Mouse (Mus musculus): Measurements from ENCODE around the gene Ddit4l.
"Not testable (repeated sequence)": the region's sequence is repeated elsewhere in the genome, so short reads cannot be mapped to it uniquely, and the experiment has no call there.

Gene Ddit4l

DNA sequence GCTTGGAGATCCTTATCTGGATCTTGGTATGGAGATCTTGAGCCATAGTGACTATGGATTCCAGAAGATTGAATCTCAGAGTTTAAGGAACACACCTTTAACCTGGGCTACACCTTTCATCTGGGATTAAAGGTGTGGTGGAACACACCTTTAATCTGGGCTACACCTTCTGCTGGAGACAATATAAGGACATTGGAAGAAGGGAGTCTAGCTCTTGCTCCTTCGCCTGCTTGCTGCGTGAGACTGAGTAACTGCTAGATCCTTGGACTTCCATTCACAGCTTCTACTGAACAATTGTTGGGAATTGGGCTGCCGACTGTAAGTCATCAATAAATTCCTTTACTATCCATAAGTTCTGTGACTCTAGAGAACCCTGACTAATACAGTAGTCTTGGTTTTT is at the start of gene Ddit4l:
TSS of gene Ddit4l (plus strand) at position 301 of the 400 bp plus-strand sequence.
- not testable (repeated sequence) for H3K36me3 ChIP-seq (ENCODE audit: control insufficient read depth, insufficient read depth, low read length, poor library complexity, severe bottlenecking); DNase-seq (ENCODE audit: low read depth, low spot score); H3K27me3 ChIP-seq (ENCODE audit: control insufficient read depth, insufficient read depth, low read length, poor library complexity, severe bottlenecking)

DNA sequence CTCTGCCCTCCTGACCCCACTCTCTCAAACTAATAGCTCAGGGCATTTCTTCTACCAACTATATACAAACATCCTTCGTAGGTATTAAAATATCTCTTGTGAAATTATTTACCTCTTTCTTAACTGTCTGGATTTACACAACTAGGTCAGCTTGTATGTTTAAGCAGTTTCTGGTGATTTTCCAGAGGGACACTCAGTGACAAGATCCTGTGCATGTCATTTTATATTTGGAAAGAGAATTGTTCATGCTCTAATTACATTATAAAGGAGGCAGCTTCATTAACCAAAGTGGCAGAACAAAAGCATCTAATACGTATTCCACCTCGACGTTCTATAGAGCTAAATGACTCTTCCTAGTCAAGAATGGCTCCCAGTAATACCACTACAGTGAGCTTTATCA is 45.3 kb upstream of the Ddit4l start:
- Histone ChIP-seq H3K36me3 (ENCODE audit: control insufficient read depth, insufficient read depth, low read length, poor library complexity, severe bottlenecking) (no peaks in the 10 kb centered on the region), H3K27me3 (ENCODE audit: control insufficient read depth, insufficient read depth, low read length, poor library complexity, severe bottlenecking) (no peaks in the 10 kb centered on the region)
- DNase-seq (ENCODE audit: low read depth, low spot score) = no peak

DNA sequence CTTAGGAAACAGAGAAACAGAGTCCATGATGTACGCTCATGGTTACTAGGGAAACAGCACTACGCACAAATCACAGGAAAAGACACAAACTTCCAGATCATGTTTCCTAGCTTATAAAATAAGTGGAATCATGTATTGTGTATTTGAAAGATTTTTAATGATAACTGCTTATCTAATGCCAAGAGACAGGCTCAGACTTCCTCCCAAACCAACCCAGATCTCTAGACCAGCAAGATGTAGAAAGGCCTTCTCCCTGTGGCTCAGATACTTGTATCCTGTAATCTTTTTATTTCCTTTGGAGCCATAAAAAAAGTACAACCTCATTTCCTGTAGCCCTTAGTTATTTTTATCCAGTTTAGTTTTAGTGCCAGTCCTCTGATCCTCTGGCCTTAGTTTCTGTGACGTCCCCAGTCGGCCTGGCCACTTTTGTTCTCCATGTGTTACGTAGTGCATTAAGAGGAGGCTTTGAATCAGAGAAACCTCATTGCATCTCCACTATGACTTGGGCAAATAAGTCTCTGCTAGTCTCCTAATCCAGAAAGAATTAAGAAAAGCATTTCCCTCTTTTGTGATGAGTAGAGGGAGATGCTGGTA is 34.9 kb upstream of the Ddit4l start:
- DNase-seq (ENCODE audit: low read depth, low spot score) = no peak
- no peaks in the 10 kb centered on the region for H3K36me3 ChIP-seq (ENCODE audit: control insufficient read depth, insufficient read depth, low read length, poor library complexity, severe bottlenecking)
- no peaks in the 10 kb centered on the region for H3K27me3 ChIP-seq (ENCODE audit: control insufficient read depth, insufficient read depth, low read length, poor library complexity, severe bottlenecking)

DNA sequence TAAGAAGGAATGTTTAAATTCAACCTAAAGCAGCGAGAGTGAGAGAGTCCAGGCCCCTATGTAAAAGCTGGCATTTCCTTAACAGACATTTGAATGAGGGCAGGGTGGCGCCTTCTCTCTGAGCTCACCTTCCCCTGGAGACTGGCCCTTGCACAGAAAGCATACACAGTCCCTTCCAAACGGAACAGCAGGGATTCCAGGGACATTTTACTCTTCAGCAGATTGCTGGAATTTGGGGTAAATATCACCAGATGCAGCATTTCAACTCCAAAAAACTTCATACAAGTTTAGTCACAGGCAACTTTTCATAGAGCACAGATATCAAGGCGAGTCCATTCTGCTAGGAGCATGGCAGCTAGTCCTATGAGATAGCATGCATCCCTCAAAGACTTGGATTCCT is 31.6 kb upstream of the Ddit4l start:
- DNase-seq (ENCODE audit: low read depth, low spot score) = no peak
- Histone ChIP-seq H3K36me3 (ENCODE audit: control insufficient read depth, insufficient read depth, low read length, poor library complexity, severe bottlenecking) (no peaks in the 10 kb centered on the region), H3K27me3 (ENCODE audit: control insufficient read depth, insufficient read depth, low read length, poor library complexity, severe bottlenecking) (no peaks in the 10 kb centered on the region)

DNA sequence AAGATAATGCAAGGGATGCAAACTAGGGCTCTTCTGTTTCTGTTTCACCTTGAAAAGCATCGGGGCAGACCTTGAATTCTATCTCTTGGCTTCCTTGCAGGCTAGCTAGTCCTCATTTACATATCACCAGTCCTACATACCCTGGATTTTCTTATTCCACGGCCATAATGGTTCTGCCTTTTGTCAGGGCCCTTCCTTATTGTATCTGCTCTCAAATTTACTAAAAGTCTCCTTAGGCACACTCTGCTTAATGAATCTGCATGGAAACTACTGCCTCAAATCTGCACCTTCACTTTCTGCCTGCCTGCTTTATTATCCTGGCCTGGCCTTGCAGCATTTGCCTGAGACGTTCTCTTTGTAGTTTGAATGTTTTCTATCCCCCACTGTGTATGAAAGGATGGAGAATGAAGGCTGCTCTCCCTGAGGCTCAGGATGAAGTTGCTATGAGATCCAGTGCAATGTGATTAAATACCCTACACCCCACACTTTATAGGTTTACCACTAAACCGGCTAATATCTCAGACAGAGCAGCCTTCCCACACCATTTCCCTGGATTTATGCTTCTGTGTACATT is 27.0 kb upstream of the Ddit4l start:
- no peak for DNase-seq (ENCODE audit: low read depth, low spot score)
- no peaks in the 10 kb centered on the region for H3K36me3 ChIP-seq (ENCODE audit: control insufficient read depth, insufficient read depth, low read length, poor library complexity, severe bottlenecking)
- H3K27me3 ChIP-seq (ENCODE audit: control insufficient read depth, insufficient read depth, low read length, poor library complexity, severe bottlenecking) = no peaks in the 10 kb centered on the region; the same call in 1 of the 2 replicates

DNA sequence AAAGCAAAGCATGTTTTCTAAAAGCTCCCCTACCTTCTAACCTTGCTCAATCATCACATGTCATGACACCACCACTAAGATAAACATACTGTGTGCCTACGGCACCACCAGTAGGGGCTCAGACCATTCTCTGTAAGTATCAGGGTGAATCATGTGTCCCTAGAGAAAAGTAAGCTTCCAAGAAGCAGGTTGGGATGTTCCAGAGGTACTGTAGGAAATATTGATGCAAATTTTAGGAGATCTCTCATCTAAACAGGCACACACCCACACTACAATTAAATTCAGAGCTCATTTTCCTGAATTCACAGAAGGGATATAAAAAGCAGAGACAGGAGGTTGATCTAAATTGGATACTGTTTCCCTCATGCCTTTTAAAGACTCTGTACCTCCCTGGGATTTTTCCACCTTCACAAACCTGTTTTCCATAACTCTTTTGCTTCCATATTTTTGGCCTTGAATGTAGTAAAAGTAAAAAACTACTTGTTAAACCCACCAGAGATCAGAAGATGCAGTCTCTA is 12.4 kb upstream of the Ddit4l start:
- no peak for DNase-seq (ENCODE audit: low read depth, low spot score)
- H3K27me3 ChIP-seq (ENCODE audit: control insufficient read depth, insufficient read depth, low read length, poor library complexity, severe bottlenecking) = no peaks in the 10 kb centered on the region
- H3K36me3 ChIP-seq (ENCODE audit: control insufficient read depth, insufficient read depth, low read length, poor library complexity, severe bottlenecking) = no peaks in the 10 kb centered on the region

DNA sequence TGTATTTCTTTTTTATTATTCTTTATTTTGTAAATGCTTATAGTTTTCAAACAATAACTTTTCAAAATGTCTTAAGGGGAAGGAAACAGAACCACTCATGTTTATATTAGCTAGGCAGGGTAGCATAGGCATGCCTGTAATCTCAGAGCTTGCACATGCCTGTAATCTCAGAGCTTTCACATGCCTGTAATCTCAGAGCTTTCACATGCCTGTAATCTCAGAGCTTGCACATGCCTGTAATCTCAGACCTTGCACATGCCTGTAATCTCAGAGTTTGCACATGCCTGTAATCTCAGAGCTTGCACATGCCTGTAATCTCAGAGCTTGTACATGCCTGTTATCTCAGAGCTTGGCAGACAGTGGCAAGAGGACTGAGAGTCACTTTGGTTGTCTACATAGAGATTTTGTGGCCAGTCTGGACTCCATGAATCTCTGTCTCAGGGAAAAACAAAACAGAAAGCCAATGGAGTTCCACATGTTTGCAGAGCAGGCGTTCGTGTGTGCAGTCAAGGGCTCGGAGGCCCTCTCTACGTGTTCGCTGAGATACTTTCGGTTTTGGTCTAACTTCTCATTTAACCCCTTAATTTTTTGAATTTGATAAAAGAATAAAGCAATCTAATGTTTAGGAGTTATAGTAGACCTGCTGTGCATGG is 10.8 kb upstream of the Ddit4l start:
- DNase-seq (ENCODE audit: low read depth, low spot score) = peak; percentile 31
- H3K27me3 ChIP-seq (ENCODE audit: control insufficient read depth, insufficient read depth, low read length, poor library complexity, severe bottlenecking) = no peaks in the 10 kb centered on the region

DNA sequence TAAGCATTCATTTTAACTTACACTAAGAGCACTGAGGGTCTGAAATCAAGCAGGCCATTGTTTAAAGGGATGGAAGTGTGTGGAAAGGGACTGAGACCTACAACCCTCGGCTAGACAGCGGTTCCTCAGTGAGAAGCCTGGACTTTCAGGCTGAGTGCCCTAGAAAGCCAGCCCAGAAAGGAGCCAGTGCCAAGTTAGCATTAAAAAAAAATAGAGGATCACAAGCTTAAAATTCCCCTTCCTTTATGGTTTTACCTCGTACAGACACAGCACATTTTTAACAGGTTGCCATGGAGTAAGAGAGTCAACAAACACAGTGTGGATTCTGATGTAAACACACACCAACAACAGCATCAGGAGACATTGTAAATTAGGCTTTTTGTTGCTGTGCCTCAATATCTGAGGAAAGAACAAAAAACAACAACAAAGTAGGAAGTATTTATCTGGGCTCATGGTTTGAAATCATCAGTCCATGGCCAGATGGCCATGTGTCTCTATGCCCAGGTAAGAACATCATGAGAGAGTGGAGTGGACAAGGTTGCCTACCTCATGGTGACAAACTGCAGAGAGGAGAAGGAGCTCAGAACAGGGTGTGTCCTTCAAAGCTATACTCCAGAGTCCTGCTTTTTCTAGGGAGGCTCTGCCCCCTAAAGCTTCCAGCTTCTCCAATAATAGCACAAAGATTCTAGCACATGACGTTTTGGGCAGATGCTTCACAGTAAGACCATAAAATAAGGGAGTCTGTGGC is 10.1 kb upstream of the Ddit4l start:
- Histone ChIP-seq H3K36me3 (ENCODE audit: control insufficient read depth, insufficient read depth, low read length, poor library complexity, severe bottlenecking) (no peaks in the 10 kb centered on the region), H3K27me3 (ENCODE audit: control insufficient read depth, insufficient read depth, low read length, poor library complexity, severe bottlenecking) (no peaks in the 10 kb centered on the region)
- DNase-seq (ENCODE audit: low read depth, low spot score) = peak; percentile 19

More for the DNA sequence above, 10.8 kb upstream of the Ddit4l start:
- no peaks in the 10 kb centered on the region for H3K36me3 ChIP-seq (ENCODE audit: control insufficient read depth, insufficient read depth, low read length, poor library complexity, severe bottlenecking)

DNA sequence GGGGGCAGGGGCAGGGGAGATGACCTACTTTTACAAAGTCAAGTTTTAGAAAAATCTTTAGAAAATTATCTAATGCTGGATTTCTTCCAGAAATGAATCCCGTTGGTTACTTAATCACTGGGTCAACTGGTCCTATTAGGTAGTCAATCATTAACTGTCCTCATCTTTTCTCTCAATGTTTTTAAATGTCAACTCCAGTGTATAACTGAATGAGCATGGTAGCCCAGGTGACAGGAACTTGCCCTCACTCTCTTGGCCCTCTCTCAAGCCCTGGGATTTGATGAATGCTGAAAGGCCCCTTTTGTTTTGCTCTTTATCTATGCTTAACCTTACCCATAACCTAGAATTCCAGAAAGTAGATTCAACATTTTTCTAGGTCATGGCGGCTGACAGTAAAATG is 9.4 kb upstream of the Ddit4l start:
- Histone ChIP-seq H3K27me3 (ENCODE audit: control insufficient read depth, insufficient read depth, low read length, poor library complexity, severe bottlenecking) (no peaks in the 10 kb centered on the region), H3K36me3 (ENCODE audit: control insufficient read depth, insufficient read depth, low read length, poor library complexity, severe bottlenecking) (no peaks in the 10 kb centered on the region)
- DNase-seq (ENCODE audit: low read depth, low spot score) = no peak

DNA sequence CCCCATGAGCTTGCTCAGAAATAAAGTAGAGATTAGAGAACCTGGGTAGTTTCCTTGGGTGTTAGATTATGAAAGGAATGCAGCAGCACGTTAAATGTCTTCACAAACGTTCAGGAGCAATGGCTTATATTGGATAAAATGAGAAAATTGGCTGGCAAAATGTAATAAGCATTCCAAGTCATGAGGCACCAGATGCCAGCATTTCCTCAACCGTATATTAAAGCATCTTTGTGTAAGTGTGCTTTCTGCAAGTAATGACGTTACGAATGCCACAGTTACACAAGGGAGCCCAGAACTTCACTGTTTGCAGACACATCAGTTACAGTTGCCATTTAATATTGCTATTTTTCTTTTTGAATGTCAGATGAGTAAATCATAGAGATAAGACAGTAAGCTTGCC is 872 bp upstream of the Ddit4l start:
- Histone ChIP-seq H3K27me3 (ENCODE audit: control insufficient read depth, insufficient read depth, low read length, poor library complexity, severe bottlenecking) (no peaks in the 10 kb centered on the region), H3K36me3 (ENCODE audit: control insufficient read depth, insufficient read depth, low read length, poor library complexity, severe bottlenecking) (no peaks in the 10 kb centered on the region)
- no peak for DNase-seq (ENCODE audit: low read depth, low spot score)

DNA sequence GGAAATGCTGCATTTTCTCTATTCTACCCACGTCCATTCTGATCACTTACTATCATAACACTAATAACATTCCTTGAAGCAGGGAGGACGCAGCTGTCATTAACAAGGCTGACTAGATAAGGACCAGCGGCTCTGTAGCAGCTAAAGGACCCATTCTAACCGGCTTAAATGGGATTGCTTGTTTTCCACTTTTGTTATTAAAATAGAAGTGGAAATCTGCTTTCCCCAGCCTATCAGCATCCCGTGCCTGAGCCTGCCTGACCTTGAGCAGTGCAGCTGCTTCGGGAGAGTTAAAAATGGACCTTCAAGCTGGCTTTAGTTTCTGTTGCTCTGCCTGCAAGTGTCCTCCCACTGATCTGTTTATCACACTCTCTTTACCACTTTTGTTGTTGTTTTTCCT is 679 bp downstream of the Ddit4l start:
- DNase-seq (ENCODE audit: low read depth, low spot score) = no peak
- Histone ChIP-seq H3K27me3 (ENCODE audit: control insufficient read depth, insufficient read depth, low read length, poor library complexity, severe bottlenecking) (no peaks in the 10 kb centered on the region), H3K36me3 (ENCODE audit: control insufficient read depth, insufficient read depth, low read length, poor library complexity, severe bottlenecking) (no peaks in the 10 kb centered on the region)

DNA sequence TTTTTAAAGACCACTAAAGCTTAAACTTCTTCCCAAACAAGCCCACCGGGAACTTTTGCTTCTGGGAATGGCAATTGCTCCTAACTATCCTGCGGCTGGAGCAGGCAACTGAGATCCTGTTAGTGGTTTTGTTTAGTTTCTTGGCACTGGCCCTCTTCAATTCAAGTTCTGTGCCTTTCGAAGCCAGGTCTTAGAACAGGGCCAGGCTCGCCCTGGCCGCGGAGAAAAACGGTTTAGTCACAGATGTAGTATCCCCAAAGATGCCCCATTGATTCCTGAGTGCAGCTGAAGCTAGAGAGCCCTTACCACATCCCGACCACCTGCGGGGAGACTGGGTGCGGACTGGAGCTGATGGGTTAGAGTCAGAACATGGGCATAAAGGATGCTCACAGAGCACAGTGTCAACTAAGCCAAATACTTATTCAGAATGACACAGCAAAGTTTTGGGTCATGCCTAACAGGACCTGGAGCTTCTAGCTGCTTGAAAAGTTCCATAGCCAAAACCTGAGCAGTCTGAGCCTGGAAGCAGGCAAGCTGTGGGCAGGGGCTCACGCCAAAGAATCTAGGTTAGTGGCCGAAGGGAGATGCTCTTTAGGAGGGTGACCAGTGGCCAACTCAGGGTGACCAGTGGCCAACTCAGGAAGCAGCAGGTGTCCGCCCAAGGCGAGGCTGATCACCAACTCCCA is 1.6 kb downstream of the Ddit4l start:
- Histone ChIP-seq H3K27me3 (ENCODE audit: control insufficient read depth, insufficient read depth, low read length, poor library complexity, severe bottlenecking) (no peaks in the 10 kb centered on the region), H3K36me3 (ENCODE audit: control insufficient read depth, insufficient read depth, low read length, poor library complexity, severe bottlenecking) (no peaks in the 10 kb centered on the region)
- DNase-seq (ENCODE audit: low read depth, low spot score) = no peak

DNA sequence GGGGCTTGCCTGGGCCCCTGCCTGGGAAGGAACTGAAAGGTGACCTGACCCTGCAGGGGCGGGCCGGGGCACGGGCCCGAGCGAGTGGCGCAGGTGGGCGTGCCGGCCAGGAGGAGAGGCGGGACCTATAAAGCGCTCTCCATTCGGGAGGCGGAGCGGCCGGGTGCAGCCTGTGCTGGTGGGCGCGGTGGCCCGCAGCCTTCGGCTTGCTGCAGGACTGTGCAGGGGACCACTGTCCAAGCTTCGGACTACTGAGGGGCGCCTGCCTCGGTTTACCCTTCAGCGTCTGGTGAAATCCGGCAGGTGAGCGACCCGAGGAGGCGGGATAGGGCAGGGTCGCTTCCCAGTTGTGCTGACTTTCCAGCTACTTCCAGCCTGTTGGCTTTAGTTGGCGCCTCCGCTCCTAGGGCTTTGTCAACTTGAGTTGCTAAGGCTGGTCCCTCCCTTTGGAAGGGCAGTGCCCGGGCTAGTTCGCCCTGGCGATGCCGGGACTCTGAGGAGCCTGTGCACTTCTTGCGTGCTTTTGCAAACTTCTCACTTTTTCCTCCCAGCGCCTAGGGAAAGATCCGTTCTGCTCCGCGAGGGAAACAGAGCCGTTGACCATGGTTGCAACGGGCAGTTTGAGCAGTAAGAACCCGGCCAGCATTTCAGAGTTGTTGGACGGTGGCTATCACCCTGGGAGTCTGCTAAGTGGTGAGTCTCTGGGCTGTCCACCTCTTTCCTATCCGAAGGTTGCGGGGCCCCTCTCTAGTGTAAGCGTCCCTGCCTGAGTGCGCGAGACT is 2.4 kb downstream of the Ddit4l start:
- H3K27me3 ChIP-seq (ENCODE audit: control insufficient read depth, insufficient read depth, low read length, poor library complexity, severe bottlenecking) = no peaks in the 10 kb centered on the region
- no peaks in the 10 kb centered on the region for H3K36me3 ChIP-seq (ENCODE audit: control insufficient read depth, insufficient read depth, low read length, poor library complexity, severe bottlenecking)
- DNase-seq (ENCODE audit: low read depth, low spot score) = peak; percentile 23

DNA sequence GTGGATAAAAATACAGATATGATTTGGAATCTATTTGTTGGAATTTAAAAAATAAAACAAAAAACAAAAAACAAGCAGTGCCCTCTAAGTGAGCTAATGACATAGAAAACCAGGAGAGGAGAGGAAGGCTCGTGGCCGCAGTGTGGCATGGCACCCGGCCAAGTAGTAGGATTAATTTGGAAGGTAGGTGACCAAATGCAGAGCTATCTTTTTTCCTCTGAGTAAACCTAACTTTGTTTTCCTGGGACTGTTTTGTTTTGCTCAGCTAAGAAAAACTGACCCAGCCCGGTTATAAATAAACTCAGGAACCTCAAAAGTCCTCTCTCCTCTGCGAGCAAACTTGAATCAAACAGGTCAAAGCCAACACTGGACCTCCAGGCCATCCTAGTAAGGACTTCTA is 3.6 kb downstream of the Ddit4l start:
- H3K36me3 ChIP-seq (ENCODE audit: control insufficient read depth, insufficient read depth, low read length, poor library complexity, severe bottlenecking) = no peaks in the 10 kb centered on the region
- H3K27me3 ChIP-seq (ENCODE audit: control insufficient read depth, insufficient read depth, low read length, poor library complexity, severe bottlenecking) = no peaks in the 10 kb centered on the region
- DNase-seq (ENCODE audit: low read depth, low spot score) = no peak

Measured in splenic B cell, adult 2 months (primary cell).